Mouse (Mus musculus) spleen, adult 2 months (tissue): Measurements from ENCODE around the gene Ccdc183.

Experiments used
- CTCF ChIP-seq: fragments of 200-500 bp; IDR thresholded peaks from 2 replicates; pipeline ENCODE4 v1.5.1; 2011; ENCODE audit warnings: mild to moderate bottlenecking, inconsistent platforms; ENCODE audit not compliant: insufficient read depth, insufficient read length, insufficient replicate concordance; ENCODE audit errors: extremely low read depth
- POLR2A ChIP-seq: fragments of 200-500 bp; IDR thresholded peaks from 2 replicates; pipeline ENCODE4 v1.6.1; 2011; ENCODE audit warnings: low read depth, low read length, inconsistent platforms

DNA sequence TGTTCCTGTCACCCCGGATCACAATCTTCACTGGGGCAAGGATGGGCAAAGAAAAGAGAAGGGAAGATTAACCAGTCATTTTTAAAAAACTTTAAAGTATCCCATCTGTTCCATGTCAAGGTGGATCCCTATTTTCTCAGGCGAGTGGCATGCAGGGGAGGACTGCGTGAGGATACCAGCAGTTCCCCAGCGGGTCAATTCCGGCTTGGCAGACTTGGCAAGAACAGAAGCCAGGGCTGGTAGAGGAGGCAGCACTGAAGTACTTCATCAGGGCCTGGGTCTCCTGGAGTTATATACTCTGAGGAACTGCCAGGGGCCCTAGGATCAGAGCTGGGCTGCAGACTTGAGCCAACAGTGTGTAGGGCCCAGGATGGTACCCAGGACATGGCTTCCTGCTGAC, 15.0 kb downstream of the Ccdc183 start:
- TF ChIP-seq CTCF (no peak), POLR2A (no peak)
